Mouse (Mus musculus) ES-E14 (cell line): ENCODE results near the gene Ptprm.

Source experiments
- CHD2 ChIP-seq: IDR thresholded peaks from 2 replicates; pipeline ENCODE4 v1.6.1; 2014; ENCODE audit warnings: mild to moderate bottlenecking, low read depth, low read length, inconsistent platforms
- HCFC1 ChIP-seq: IDR thresholded peaks from 2 replicates; pipeline ENCODE4 v1.6.1; 2012; ENCODE audit warnings: low read length, inconsistent platforms, borderline replicate concordance; ENCODE audit not compliant: insufficient read depth
- MAFK ChIP-seq: IDR thresholded peaks from 2 replicates; pipeline ENCODE4 v1.6.1; 2014; ENCODE audit warnings: mild to moderate bottlenecking, low read depth, low read length, inconsistent platforms; ENCODE audit not compliant: insufficient read depth
- ZC3H11A ChIP-seq: IDR thresholded peaks from 2 replicates; pipeline ENCODE4 v1.6.1; 2012; ENCODE audit warnings: low read depth, mild to moderate bottlenecking, inconsistent platforms, low read length, borderline replicate concordance
- ZNF384 ChIP-seq: IDR thresholded peaks from 2 replicates; pipeline ENCODE4 v1.6.1; 2012; ENCODE audit warnings: low read depth, low read length, inconsistent platforms

DNA sequence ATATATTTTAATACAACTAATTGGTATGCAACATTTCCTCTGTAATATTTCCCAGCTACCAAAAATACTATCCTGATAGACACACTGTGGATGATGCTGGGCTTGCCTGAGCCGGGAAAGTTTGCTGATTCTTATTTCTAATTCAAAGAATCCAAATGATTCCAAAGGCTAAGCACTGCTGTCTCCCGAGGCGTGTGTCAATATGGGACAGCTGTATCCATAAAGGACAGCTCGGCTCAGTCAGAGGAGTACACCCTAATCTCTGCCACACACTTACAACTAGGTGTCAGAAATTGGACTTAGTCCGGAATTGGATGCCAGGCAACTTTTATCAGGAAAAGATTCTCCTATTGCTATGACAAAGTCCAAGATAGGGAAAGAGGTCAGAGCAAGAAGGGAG lies 290.6 kb downstream of the Ptprm start:
- TF ChIP-seq MAFK (no peak), CHD2 (no peak), HCFC1 (no peak), ZNF384 (no peak), ZC3H11A (no peak)
